Mouse (Mus musculus) macrophage (primary cell): ENCODE measurements around the gene Glod4. TPM values are rescaled to one million over a fixed set of nuclear protein-coding genes. Genes with fewer than 3 reads are reported as not detected.

Experiments
- H3K27ac ChIP-seq: fragments of 350-480 bp; formaldehyde crosslinking; 2 replicates; pipeline ENCODE4 v1.9.0; 2021
- H3K36me3 ChIP-seq: fragments of 350-480 bp; formaldehyde crosslinking; 2 replicates; pipeline ENCODE4 v1.9.0; 2021; ENCODE audit errors: inconsistent target
- H3K4me3 ChIP-seq: fragments of 350-480 bp; formaldehyde crosslinking; 2 replicates; pipeline ENCODE4 v1.9.0; 2021; ENCODE audit errors: inconsistent target
- H3K79me2 ChIP-seq: fragments of 350-480 bp; formaldehyde crosslinking; 2 replicates; pipeline ENCODE4 v1.9.0; 2021; ENCODE audit errors: inconsistent target
- WGBS: methylation state at CpG from one replicate; pipeline ENCODE4 v1.1.7; 2026; ENCODE audit warnings: inconsistent platforms; ENCODE audit not compliant: missing documents; 5-methylcytosine and 5-hydroxymethylcytosine counted together
- polyA plus RNA-seq: library from polyadenylated mRNA; stranded (reverse); fragments of 250-400 nt; gene quantifications from 3 replicates; pipeline ENCODE4 v1.2.4, GENCODE M21; 2018; ENCODE audit warnings: inconsistent platforms

Gene Glod4
- polyA plus RNA-seq, 1 experiment from 2014 or later: 72.9 TPM

GRCm38 (mm10) chr11:76268521-76269065, 25.1 kb upstream of the Glod4 start:
- Histone ChIP-seq H3K27ac (no peak overlapping the region), H3K79me2 (no peaks in the 10 kb centered on the region), H3K36me3 (no peaks in the 10 kb centered on the region), H3K4me3 (no peak overlapping the region)
- 95% methylated on average over 6 of the region's 6 CpGs for WGBS

- WGBS: 41% methylated on average over 5 of the region's 5 CpGs
- no peaks in the 10 kb centered on the region for H3K79me2 ChIP-seq
- H3K27ac ChIP-seq: no peak overlapping the region
- H3K36me3 ChIP-seq: no peaks in the 10 kb centered on the region
- H3K4me3 ChIP-seq: no peak overlapping the region
Observed at GRCm38 (mm10) chr11:76268001-76268459, 24.5 kb upstream of the Glod4 start.

- Histone ChIP-seq H3K27ac (no peak overlapping the region), H3K36me3 (no peaks in the 10 kb centered on the region), H3K79me2 (no peaks in the 10 kb centered on the region), H3K4me3 (no peak overlapping the region)
- 62% methylated on average over 7 of the region's 7 CpGs for WGBS
Observed at GRCm38 (mm10) chr11:76267550-76267949, 24.0 kb upstream of the Glod4 start.

GRCm38 (mm10) chr11:76262611-76263351, 19.3 kb upstream of the Glod4 start:
- Histone ChIP-seq H3K27ac (no peak overlapping the region), H3K4me3 (no peak overlapping the region), H3K36me3 (no peaks in the 10 kb centered on the region), H3K79me2 (no peaks in the 10 kb centered on the region)
- WGBS: 90% methylated on average over 19 of the region's 19 CpGs

- WGBS: 23% methylated on average over 12 of the region's 12 CpGs
- H3K4me3 ChIP-seq: no peak overlapping the region
- no peaks in the 10 kb centered on the region for H3K36me3 ChIP-seq
- no peaks in the 10 kb centered on the region for H3K79me2 ChIP-seq
- H3K27ac ChIP-seq: no peak overlapping the region
Observed at GRCm38 (mm10) chr11:76261224-76261623, 17.7 kb upstream of the Glod4 start.

- H3K36me3 ChIP-seq: no peaks in the 10 kb centered on the region
- H3K4me3 ChIP-seq: no peak overlapping the region
- no peaks in the 10 kb centered on the region for H3K79me2 ChIP-seq
- WGBS: 91% methylated on average over 10 of the region's 10 CpGs
- H3K27ac ChIP-seq: no peak overlapping the region
Observed at GRCm38 (mm10) chr11:76260208-76261050, 16.9 kb upstream of the Glod4 start.

- 96% methylated on average over 6 of the region's 6 CpGs for whole genome bisulfite sequencing
- Histone ChIP-seq H3K79me2 (no peaks in the 10 kb centered on the region), H3K27ac (no peak overlapping the region), H3K4me3 (no peak overlapping the region), H3K36me3 (no peaks in the 10 kb centered on the region)
Observed at GRCm38 (mm10) chr11:76258511-76258910, 15.0 kb upstream of the Glod4 start.

GRCm38 (mm10) chr11:76257386-76257785, 13.9 kb upstream of the Glod4 start:
- Histone ChIP-seq H3K27ac (no peak overlapping the region), H3K4me3 (no peak overlapping the region), H3K79me2 (no peaks in the 10 kb centered on the region), H3K36me3 (no peaks in the 10 kb centered on the region)
- WGBS: 91% methylated on average over 4 of the region's 4 CpGs

GRCm38 (mm10) chr11:76256129-76256528, 12.6 kb upstream of the Glod4 start:
- 80% methylated on average over 5 of the region's 5 CpGs for WGBS
- H3K27ac ChIP-seq: no peak overlapping the region
- H3K36me3 ChIP-seq: no peaks in the 10 kb centered on the region
- H3K79me2 ChIP-seq: no peaks in the 10 kb centered on the region
- H3K4me3 ChIP-seq: no peak overlapping the region

GRCm38 (mm10) chr11:76255431-76256001, 12.0 kb upstream of the Glod4 start:
- Histone ChIP-seq H3K4me3 (no peak overlapping the region), H3K27ac (no peak overlapping the region), H3K36me3 (0 out of 2 replicates have a peak, but pooled peaks cover 4% of the 10 kb centered on the region), H3K79me2 (no peaks in the 10 kb centered on the region)
- 81% methylated on average over 4 of the region's 4 CpGs for WGBS

GRCm38 (mm10) chr11:76253918-76254264, 10.4 kb upstream of the Glod4 start:
- Histone ChIP-seq H3K27ac (no peak overlapping the region), H3K36me3 (0 out of 2 replicates have a peak, but pooled peaks cover 10% of the 10 kb centered on the region), H3K4me3 (no peak overlapping the region), H3K79me2 (no peaks in the 10 kb centered on the region)
- 98% methylated on average over 4 of the region's 4 CpGs for WGBS

- H3K36me3 ChIP-seq: 0 out of 2 replicates have a peak, but pooled peaks cover 10% of the 10 kb centered on the region
- no peaks in the 10 kb centered on the region for H3K79me2 ChIP-seq
- no peak overlapping the region for H3K27ac ChIP-seq
- no peak overlapping the region for H3K4me3 ChIP-seq
- 77% methylated on average over 5 of the region's 5 CpGs for WGBS
Observed at GRCm38 (mm10) chr11:76253145-76253917, 9.8 kb upstream of the Glod4 start.

GRCm38 (mm10) chr11:76252036-76252435, 8.5 kb upstream of the Glod4 start:
- H3K79me2 ChIP-seq: no peaks in the 10 kb centered on the region
- no peak overlapping the region for H3K4me3 ChIP-seq
- H3K36me3 ChIP-seq: 0 out of 2 replicates have a peak, but pooled peaks cover 10% of the 10 kb centered on the region
- WGBS: 81% methylated on average over 3 of the region's 3 CpGs
- H3K27ac ChIP-seq: no peak overlapping the region

GRCm38 (mm10) chr11:76247239-76247638, 3.7 kb upstream of the Glod4 start:
- Histone ChIP-seq H3K4me3 (no peak overlapping the region), H3K36me3 (0 out of 2 replicates have a peak, but pooled peaks cover 10% of the 10 kb centered on the region), H3K79me2 (peaks cover 18% of the 10 kb centered on the region; the same call in 1 of the 2 replicates), H3K27ac (no peak overlapping the region)
- WGBS: 95% methylated on average over 2 of the region's 2 CpGs
